Comparison of ENCODE assay signal across 8 mouse cellular contexts in genomic region chr7:30231669-30232454, GRCm38 (mm10). TPM values are rescaled to one million over a fixed set of nuclear protein-coding genes. Genes with fewer than 3 reads are reported as not detected.
DNase-seq lines count a peak whose midpoint lies in the region; ATAC-seq and TF ChIP-seq lines count a peak whose summit lies in the region.

Gene Polr2i, plus strand, starts transcription at chr7:30231948.
Gene Tbcb, minus strand, starts transcription at chr7:30232272.

- no peak for TF ChIP-seq EP300 in MEL (IDR thresholded peaks at IDR 0.05; ENCODE audit: low read depth in 1 of 2, low read length in 2 of 2)

- TF ChIP-seq POLR2A in MEL (IDR thresholded peaks at IDR 0.05; ENCODE audit: control insufficient read depth in 1 of 2, insufficient read depth in 1 of 2, low read depth in 1 of 2, low read length in 2 of 2, poor library complexity in 1 of 2) = peak; percentile 44 to 87; a peak in 2 of 4 replicates
- peak; percentile 80 for TF ChIP-seq POLR2A in cerebellum, adult 2 months (IDR thresholded peaks at IDR 0.05; ENCODE audit: borderline replicate concordance, insufficient read depth, low read length)

- peak within 1 kb of the TSS; percentile 64 for H3K4me2 ChIP-seq in forebrain, postnatal 0 days (ENCODE audit: low read depth)
- peak within 1 kb of the TSS; percentile 82 for H3K4me2 ChIP-seq in lung, embryonic 15.5 days

- ATAC-seq in forebrain, postnatal 0 days = peak; percentile 97
- peak; percentile 96 for ATAC-seq in lung, embryonic 15.5 days (ENCODE audit: borderline replicate concordance, extremely low read depth, low FRiP score, low TSS enrichment)

- H3K9ac ChIP-seq in MEL (ENCODE audit: control insufficient read depth, low read depth, low read length, poor library complexity, severe bottlenecking) = peak within 1 kb of the TSS; percentile 83
- H3K9ac ChIP-seq in forebrain, postnatal 0 days = peak within 1 kb of the TSS; percentile 67
- peak within 1 kb of the TSS; percentile 54 for H3K9ac ChIP-seq in lung, embryonic 15.5 days

- peak; percentile 99 for DNase-seq in MEL (ENCODE audit: low read depth, low spot score)
- peak; percentile 99 to 100 for DNase-seq in cerebellum, adult 2 months
- DNase-seq in forebrain, postnatal 0 days = peak; percentile 99
- peak; percentile 98 for DNase-seq in heart, postnatal 4 days
- peak; percentile 99 for DNase-seq in layer of hippocampus, adult 8-10 months (ENCODE audit: low spot score in 2 of 2)
- peak; percentile 99 for DNase-seq in ovary, adult 18-20 months (ENCODE audit: low spot score)
- peak; percentile 95 for DNase-seq in thymus, postnatal 0 days (ENCODE audit: low spot score)

- no peak for TF ChIP-seq CTCF in MEL (IDR thresholded peaks at IDR 0.05 in 2 of 3, conservative IDR thresholded peaks at IDR 0.05 in 1 of 3; ENCODE audit: control insufficient read depth in 1 of 3, insufficient read depth in 1 of 3, low read depth in 2 of 3, low read length in 3 of 3, poor library complexity in 1 of 3, severe bottlenecking in 1 of 3)
- no peak for TF ChIP-seq CTCF in cerebellum, adult 2 months (IDR thresholded peaks at IDR 0.05; ENCODE audit: borderline replicate concordance, insufficient read depth, low read depth, low read length)
- no peak; the same call in 1 of the 2 replicates for TF ChIP-seq CTCF in forebrain, postnatal 0 days (IDR thresholded peaks at IDR 0.05; ENCODE audit: low read depth)

- H3K4me1 ChIP-seq in MEL (ENCODE audit: control insufficient read depth in 1 of 2, insufficient read depth in 2 of 2, low read length in 2 of 2) = peaks cover 0 to 9% of the 10 kb centered on the region in 2 experiments; a peak in 1 of 4 replicates
- H3K4me1 ChIP-seq in cerebellum, adult 2 months (ENCODE audit: control insufficient read depth, insufficient read depth, low read length) = peaks cover 10% of the 10 kb centered on the region
- 0 out of 2 replicates have a peak, but pooled peaks cover 5% of the 10 kb centered on the region for H3K4me1 ChIP-seq in forebrain, postnatal 0 days (ENCODE audit: insufficient read depth)
- peaks cover 17% of the 10 kb centered on the region for H3K4me1 ChIP-seq in lung, embryonic 15.5 days

- no peak for TF ChIP-seq RAD21 in MEL (IDR thresholded peaks at IDR 0.05; ENCODE audit: low read depth, low read length)

- no peaks in the 10 kb centered on the region for H3K27me3 ChIP-seq in MEL (ENCODE audit: control insufficient read depth in 1 of 2, insufficient read depth in 2 of 2, low read length in 2 of 2)
- H3K27me3 ChIP-seq in cerebellum, adult 2 months (ENCODE audit: control insufficient read depth, insufficient read depth, low read length) = no peaks in the 10 kb centered on the region
- H3K27me3 ChIP-seq in forebrain, postnatal 0 days (ENCODE audit: insufficient read depth, low read length) = no peaks in the 10 kb centered on the region
- H3K27me3 ChIP-seq in lung, embryonic 15.5 days = no peaks in the 10 kb centered on the region

- no peaks in the 10 kb centered on the region for H3K9me3 ChIP-seq in MEL (replicated peaks; ENCODE audit: insufficient read depth, low read length)
- H3K9me3 ChIP-seq in forebrain, postnatal 0 days (ENCODE audit: low read length) = no peaks in the 10 kb centered on the region
- H3K9me3 ChIP-seq in lung, embryonic 15.5 days = no peaks in the 10 kb centered on the region

- peaks cover 7% of the 10 kb centered on the region for H3K79me2 ChIP-seq in MEL (ENCODE audit: control insufficient read depth, insufficient read depth, low read length, poor library complexity)

- WGBS in cerebellum, adult 2 months = under 1% methylated on average over 67 of the region's 67 CpGs
- WGBS in forebrain, postnatal 0 days = 1% methylated on average over 67 of the region's 67 CpGs
- under 1% methylated on average over 67 of the region's 67 CpGs for WGBS in lung, embryonic 15.5 days

- no peaks in the 10 kb centered on the region for H3K36me3 ChIP-seq in MEL (ENCODE audit: control insufficient read depth in 1 of 2, insufficient read depth in 2 of 2, low read length in 2 of 2)
- peaks cover 30% of the 10 kb centered on the region for H3K36me3 ChIP-seq in forebrain, postnatal 0 days (ENCODE audit: insufficient read depth)
- H3K36me3 ChIP-seq in lung, embryonic 15.5 days = peaks cover 32% of the 10 kb centered on the region

- peak within 1 kb of the TSS; percentile 74 to 81 for H3K4me3 ChIP-seq in MEL (ENCODE audit: control insufficient read depth in 1 of 2, insufficient read depth in 1 of 2, low read depth in 2 of 2, low read length in 2 of 2)
- H3K4me3 ChIP-seq in cerebellum, adult 2 months (replicated peaks; ENCODE audit: insufficient read depth, low read depth, low read length) = peak within 1 kb of the TSS; percentile 88
- H3K4me3 ChIP-seq in forebrain, postnatal 0 days (ENCODE audit: low read depth, low read length) = peak within 1 kb of the TSS; percentile 69
- peak within 1 kb of the TSS; percentile 61 for H3K4me3 ChIP-seq in lung, embryonic 15.5 days

- peak within 1 kb of the TSS; percentile 86 for H3K27ac ChIP-seq in MEL (ENCODE audit: control insufficient read depth, low read depth, low read length)
- H3K27ac ChIP-seq in cerebellum, adult 2 months (ENCODE audit: insufficient read depth, low read length) = peak within 1 kb of the TSS; percentile 85
- peak within 1 kb of the TSS; percentile 97 for H3K27ac ChIP-seq in forebrain, postnatal 0 days (ENCODE audit: low read depth, low read length)
- peak within 1 kb of the TSS; percentile 93 for H3K27ac ChIP-seq in lung, embryonic 15.5 days

TF ChIP-seq in MEL, 35 proteins besides CTCF, POLR2A, EP300 and RAD21 (continues in another document):
- peak; percentile 58 for TF ChIP-seq ZMIZ1 (IDR thresholded peaks at IDR 0.05; ENCODE audit: low read depth, low read length)
- no peak for TF ChIP-seq TAL1 (IDR thresholded peaks at IDR 0.05; ENCODE audit: low read length)
- TF ChIP-seq UBTF (IDR thresholded peaks at IDR 0.05; ENCODE audit: borderline replicate concordance, insufficient read depth, low read depth, low read length) = no peak
- 0 out of 2 replicates have a peak, but pooled peaks have one; percentile 31 for TF ChIP-seq USF1 (IDR thresholded peaks at IDR 0.05; ENCODE audit: low read depth, low read length)
- TF ChIP-seq SIN3A (IDR thresholded peaks at IDR 0.05; ENCODE audit: low read length) = peak; percentile 68
- TF ChIP-seq MYB (IDR thresholded peaks at IDR 0.05; ENCODE audit: low read depth, low read length) = no peak
- TF ChIP-seq MAZ (IDR thresholded peaks at IDR 0.05; ENCODE audit: low read depth, low read length) = peak; percentile 54; the same call in 1 of the 2 replicates
- no peak for TF ChIP-seq USF2 (IDR thresholded peaks at IDR 0.05; ENCODE audit: borderline replicate concordance in 1 of 2, insufficient read depth in 1 of 2, low read depth in 1 of 2, low read length in 2 of 2)
- TF ChIP-seq MAX (IDR thresholded peaks at IDR 0.05; ENCODE audit: low read length) = peak; percentile 72
- TF ChIP-seq ELF1 (IDR thresholded peaks at IDR 0.05; ENCODE audit: low read depth, low read length) = peak; percentile 66
- TF ChIP-seq MAFK (IDR thresholded peaks at IDR 0.05; ENCODE audit: borderline replicate concordance, low read depth, low read length) = no peak
- no peak for TF ChIP-seq CHD1 (IDR thresholded peaks at IDR 0.05; ENCODE audit: low read depth, low read length)
- peak; percentile 63 for TF ChIP-seq NELFE (IDR thresholded peaks at IDR 0.05; ENCODE audit: low read depth, low read length)
- peak; percentile 44; the same call in 1 of the 2 replicates for TF ChIP-seq KAT2A (conservative IDR thresholded peaks at IDR 0.05; ENCODE audit: low read depth, low read length)
- 0 out of 2 replicates have a peak, but pooled peaks have one; percentile 43 for TF ChIP-seq TBP (IDR thresholded peaks at IDR 0.05; ENCODE audit: low read depth, low read length)
- no peak for TF ChIP-seq GABPA (IDR thresholded peaks at IDR 0.05; ENCODE audit: low read depth, low read length)
- peak; percentile 59; the same call in 1 of the 2 replicates for TF ChIP-seq E2F4 (IDR thresholded peaks at IDR 0.05; ENCODE audit: borderline replicate concordance, low read depth, low read length)
- peak; percentile 97 for TF ChIP-seq ZNF384 (IDR thresholded peaks at IDR 0.05; ENCODE audit: low read depth, low read length)
- TF ChIP-seq MXI1 (IDR thresholded peaks at IDR 0.05; ENCODE audit: low read depth, low read length) = peak; percentile 27
- no peak for TF ChIP-seq GATA1 (IDR thresholded peaks at IDR 0.05; ENCODE audit: low read depth, low read length)
- no peak for TF ChIP-seq BHLHE40 (IDR thresholded peaks at IDR 0.05; ENCODE audit: borderline replicate concordance, low read depth, low read length)
- TF ChIP-seq POLR2AphosphoS2 (IDR thresholded peaks at IDR 0.05; ENCODE audit: low read length) = no peak
- no peak for TF ChIP-seq MEF2A (IDR thresholded peaks at IDR 0.05; ENCODE audit: extremely low read depth, insufficient replicate concordance, low read depth, low read length, poor library complexity, severe bottlenecking)

RNA-seq across cellular contexts. Expression of gene Polr2i, which starts in this region (rescaled TPM):
- 109 and 128 TPM in 2 replicates for total RNA-seq in MEL (2012; rRNA removed)
- polyA plus RNA-seq in MEL (2012; ENCODE audit: insufficient read depth in 1 of 2, insufficient read length in 2 of 2, low read depth in 1 of 2, low replicate concordance in 2 of 2, missing spikeins in 1 of 2) = 100 to 1,000 TPM in 1 of 2 experiments, not detected in 1; 118 TPM
- polyA plus RNA-seq in cerebellum, adult 2 months (2012; rRNA removed) = 167 and 182 TPM in 2 replicates
- total RNA-seq in forebrain, postnatal 0 days (2014; rRNA removed) = 71.0 and 80.9 TPM in 2 replicates
- 186 and 247 TPM in 2 replicates for polyA plus RNA-seq in forebrain, postnatal 0 days (2015; fragmentation: Nextera tagmentation; extraction: Ambion mirVana)
- total RNA-seq in heart, postnatal 4 days (2021) = 10 to 100 TPM; 61.9 to 70.3 TPM
- total RNA-seq in layer of hippocampus, adult 8-10 months (2022) = 10 to 100 TPM; 49.2 to 52.5 (median 49.3) TPM
- 148 and 156 TPM in 2 replicates for polyA plus RNA-seq in lung, embryonic 15.5 days (2015; fragmentation: Nextera tagmentation; extraction: Ambion mirVana)
- 134 and 137 TPM in 2 replicates for polyA plus RNA-seq in thymus, postnatal 0 days (2015; fragmentation: Nextera tagmentation; extraction: Ambion mirVana)

RNA-seq across cellular contexts. Expression of gene Tbcb, which starts in this region (rescaled TPM):
- total RNA-seq in MEL (2012; rRNA removed) = 54.8 and 55.0 TPM in 2 replicates
- 10 to 100 TPM in 1 of 2 experiments, not detected in 1; 72.6 TPM for polyA plus RNA-seq in MEL (2012; ENCODE audit: insufficient read depth in 1 of 2, insufficient read length in 2 of 2, low read depth in 1 of 2, low replicate concordance in 2 of 2, missing spikeins in 1 of 2)
- 134 and 147 TPM in 2 replicates for polyA plus RNA-seq in cerebellum, adult 2 months (2012; rRNA removed)
- 151 and 204 TPM in 2 replicates for total RNA-seq in forebrain, postnatal 0 days (2014; rRNA removed)
- 475 and 558 TPM in 2 replicates for polyA plus RNA-seq in forebrain, postnatal 0 days (2015; fragmentation: Nextera tagmentation; extraction: Ambion mirVana)
- total RNA-seq in heart, postnatal 4 days (2021) = 10 to 100 TPM; 77.2 to 78.9 TPM
- 100 to 1,000 TPM; 110 to 130 (median 118) TPM for total RNA-seq in layer of hippocampus, adult 8-10 months (2022)
- polyA plus RNA-seq in lung, embryonic 15.5 days (2015; fragmentation: Nextera tagmentation; extraction: Ambion mirVana) = 168 and 180 TPM in 2 replicates
- polyA plus RNA-seq in thymus, postnatal 0 days (2015; fragmentation: Nextera tagmentation; extraction: Ambion mirVana) = 149 and 155 TPM in 2 replicates

Comparison
In these comparisons a context has a peak if more than half of its experiments do, and no peak if none do; other contexts are left out.
1. Peak in every context shown above with its lines: DNase-seq, ATAC-seq, H3K4me3 ChIP-seq and H3K27ac ChIP-seq.